Mouse (Mus musculus): ENCODE results near the gene I830077J02Rik. TPM values are rescaled to one million over a fixed set of nuclear protein-coding genes. Genes with fewer than 3 reads are reported as not detected.
"Not testable (repeated sequence)": the region's sequence is repeated elsewhere in the genome, so short reads cannot be mapped to it uniquely, and the experiment has no call there.

The I830077J02Rik gene
- polyA plus RNA-seq, 1 experiment from 2014 or later, result 0.55 TPM

DNA sequence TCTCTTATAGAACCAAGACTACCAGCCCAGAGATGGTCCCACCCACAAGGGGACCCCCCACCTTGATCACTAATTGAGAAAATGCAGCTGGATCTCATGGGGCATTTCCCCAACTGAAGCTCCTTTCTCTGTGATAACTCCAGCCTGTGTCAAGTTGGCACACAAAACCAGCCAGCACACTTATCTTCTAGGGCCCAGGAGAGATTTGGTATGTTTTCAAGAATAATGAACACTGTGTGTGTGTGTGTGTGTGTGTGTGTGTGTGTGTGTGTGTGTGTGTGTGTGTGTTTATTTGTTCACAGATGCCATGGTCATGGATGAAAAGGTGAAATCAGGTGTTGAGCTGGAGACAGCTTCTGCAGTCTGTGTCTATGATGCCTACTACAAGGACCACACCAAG, 16.0 kb downstream of the I830077J02Rik start:
- not testable (repeated sequence) for H3K4me3 ChIP-seq; ATAC-seq (ENCODE audit: low FRiP score, low read depth); H3K27me3 ChIP-seq; H3K4me1 ChIP-seq; H3K27ac ChIP-seq; H3K4me2 ChIP-seq (replicated peaks); H3K9ac ChIP-seq; H3K36me3 ChIP-seq; H3K9me3 ChIP-seq

DNA sequence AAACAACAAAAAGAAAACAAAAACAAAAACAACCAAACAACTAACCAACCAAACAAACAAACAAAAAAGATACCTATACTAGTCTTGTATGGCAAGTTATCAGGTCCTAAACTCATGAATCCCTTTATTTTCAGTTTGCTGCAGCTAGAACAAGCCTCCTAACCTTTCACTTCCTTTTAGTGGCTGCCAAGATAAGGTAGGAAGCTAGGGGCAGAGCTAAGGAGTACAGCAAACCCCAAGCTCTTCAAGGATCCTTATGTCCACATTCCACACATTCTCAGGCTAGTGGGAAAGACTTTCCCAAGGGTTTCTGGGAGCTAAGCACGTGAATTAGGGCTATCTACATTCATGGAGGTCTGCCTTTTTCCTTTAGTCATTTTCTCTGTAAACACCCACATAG, 17.2 kb downstream of the I830077J02Rik start:
- ATAC-seq (ENCODE audit: low FRiP score, low read depth), result no peak
- H3K4me1 ChIP-seq, result no peaks in the 10 kb centered on the region
- no peak overlapping the region for H3K9ac ChIP-seq
- 34% methylated on average over 1 of the region's 1 CpGs for WGBS
- no peaks in the 10 kb centered on the region for H3K9me3 ChIP-seq
- H3K36me3 ChIP-seq, result no peaks in the 10 kb centered on the region
- H3K27me3 ChIP-seq, result no peaks in the 10 kb centered on the region
- no peak overlapping the region for H3K27ac ChIP-seq
- H3K4me2 ChIP-seq (replicated peaks), result no peak overlapping the region
- no peak overlapping the region for H3K4me3 ChIP-seq

DNA sequence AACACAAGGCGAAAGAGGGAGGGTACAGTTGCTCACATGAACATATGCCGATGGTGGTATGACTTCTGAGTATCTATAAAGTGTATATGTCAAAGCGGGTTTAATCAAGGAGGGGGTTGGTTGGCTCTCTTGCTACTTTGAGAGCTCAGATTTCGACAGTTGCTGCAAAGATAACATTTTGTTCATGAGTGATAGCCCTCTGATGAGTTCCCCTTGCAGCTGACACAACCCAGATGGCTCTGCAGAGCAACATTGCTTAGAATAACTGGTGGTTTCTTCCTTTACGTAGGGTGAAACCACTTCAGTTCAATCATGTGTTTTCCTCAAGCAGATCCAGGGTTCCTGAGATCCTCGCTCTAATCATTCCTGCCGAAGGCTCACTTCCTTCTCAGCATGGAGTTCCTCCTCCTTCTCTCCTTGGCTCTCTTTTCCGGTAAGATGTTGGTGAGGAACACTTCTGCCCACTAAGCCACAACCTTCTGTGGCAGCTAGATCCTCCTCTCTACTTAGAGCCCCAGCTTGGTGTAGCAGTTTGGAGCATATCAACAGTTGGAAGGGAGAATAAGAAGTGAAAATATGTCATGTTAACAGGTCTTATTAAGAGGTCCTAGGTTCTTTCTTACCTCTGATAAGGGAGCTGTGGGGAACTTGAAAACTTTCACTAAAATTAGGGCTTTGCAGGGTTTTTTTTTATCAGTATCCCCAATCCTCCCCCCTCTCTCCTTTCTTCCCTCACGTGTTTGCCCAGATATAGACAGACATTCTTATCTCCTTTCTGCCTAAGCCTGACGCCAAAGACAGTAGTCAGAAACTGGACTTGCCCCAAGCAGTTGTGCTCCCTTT, 18.4 kb downstream of the I830077J02Rik start:
- Histone ChIP-seq H3K27me3 (no peaks in the 10 kb centered on the region), H3K4me2 (replicated peaks) (no peak overlapping the region), H3K9ac (no peak overlapping the region), H3K4me3 (no peak overlapping the region), H3K27ac (no peak overlapping the region), H3K9me3 (no peaks in the 10 kb centered on the region), H3K4me1 (no peaks in the 10 kb centered on the region), H3K36me3 (no peaks in the 10 kb centered on the region)
- WGBS, result 67% methylated on average over 10 of the region's 10 CpGs
- ATAC-seq (ENCODE audit: low FRiP score, low read depth), result no peak

DNA sequence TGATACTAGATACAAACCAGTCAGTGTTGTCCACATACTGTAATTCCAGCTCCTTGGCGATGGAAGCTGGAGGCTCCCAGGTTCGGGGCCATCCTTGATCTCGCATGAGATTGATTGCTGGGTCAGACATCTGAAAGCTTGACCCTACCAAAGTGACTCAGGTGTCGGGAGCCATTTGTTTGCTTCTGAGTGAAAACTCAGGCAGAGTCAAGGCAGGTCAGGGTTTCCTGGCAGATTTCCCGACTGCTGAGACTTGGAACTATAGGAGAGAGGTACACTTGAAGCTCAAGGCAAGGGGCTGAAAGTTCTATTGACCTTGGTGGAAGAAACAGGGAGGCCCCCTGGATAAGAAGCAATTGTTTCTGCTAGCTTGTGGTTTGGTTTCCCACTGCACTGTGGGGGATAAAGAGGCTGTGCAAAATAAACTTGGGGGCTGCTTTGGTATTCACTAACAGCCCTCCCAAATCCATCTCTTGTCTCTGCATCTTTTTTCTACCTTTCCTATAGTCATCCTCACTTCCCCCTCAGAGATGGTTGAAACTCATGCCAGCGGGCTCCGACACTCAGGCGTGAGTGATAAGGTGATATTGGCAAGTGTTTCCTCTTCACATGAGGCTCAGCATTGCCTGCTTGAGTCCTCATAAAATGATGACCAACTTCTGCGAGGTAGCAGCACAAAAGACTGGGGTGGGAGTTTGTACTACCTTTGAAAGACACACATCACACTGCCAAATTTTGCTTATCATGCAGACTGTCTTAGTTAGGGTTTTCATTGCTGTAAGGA, 20.2 kb downstream of the I830077J02Rik start:
- no peak overlapping the region for H3K4me3 ChIP-seq
- no peak for ATAC-seq (ENCODE audit: low FRiP score, low read depth)
- H3K9ac ChIP-seq, result no peak overlapping the region
- no peaks in the 10 kb centered on the region for H3K27me3 ChIP-seq
- WGBS, result 71% methylated on average over 9 of the region's 9 CpGs
- no peak overlapping the region for H3K27ac ChIP-seq
- H3K4me1 ChIP-seq, result no peaks in the 10 kb centered on the region
- H3K36me3 ChIP-seq, result no peaks in the 10 kb centered on the region
- no peak overlapping the region for H3K4me2 ChIP-seq (replicated peaks)
- H3K9me3 ChIP-seq, result no peaks in the 10 kb centered on the region

DNA sequence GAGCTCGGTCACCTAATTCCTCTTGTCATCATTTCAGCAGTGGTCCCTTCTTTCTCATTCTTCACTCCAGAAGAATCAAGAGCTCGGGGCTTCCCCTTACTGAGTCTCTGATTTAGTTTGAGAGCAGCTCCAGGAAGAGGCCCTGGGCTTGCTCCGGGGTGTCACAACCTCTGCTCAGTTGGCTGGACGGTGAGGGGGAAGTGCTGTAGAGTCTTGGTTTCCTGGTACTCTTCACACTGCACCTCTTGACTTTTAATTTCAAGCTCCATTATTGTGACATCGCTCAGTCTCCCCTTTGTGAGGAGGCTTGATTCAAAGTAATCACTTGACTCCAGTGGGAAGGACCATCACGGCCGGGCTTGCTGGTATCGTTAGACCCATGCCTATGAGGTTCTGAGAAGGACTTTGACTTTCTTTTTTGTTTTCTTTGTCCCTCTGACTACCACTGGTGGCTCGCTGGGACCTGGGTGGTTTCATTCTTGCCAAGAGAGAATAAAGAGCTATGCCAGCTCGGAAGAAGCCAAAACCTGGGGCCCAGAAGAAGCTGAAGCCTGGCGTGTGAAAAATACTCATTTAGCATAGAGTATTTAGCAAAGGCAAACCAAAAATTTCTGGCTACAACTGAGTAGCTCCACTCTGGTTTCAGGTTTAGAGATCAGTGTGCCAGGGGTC, 21.8 kb downstream of the I830077J02Rik start:
- Histone ChIP-seq H3K4me2 (replicated peaks) (no peak overlapping the region), H3K36me3 (no peaks in the 10 kb centered on the region), H3K4me1 (no peaks in the 10 kb centered on the region), H3K4me3 (no peak overlapping the region), H3K9me3 (no peaks in the 10 kb centered on the region), H3K27ac (no peak overlapping the region), H3K9ac (no peak overlapping the region), H3K27me3 (no peaks in the 10 kb centered on the region)
- WGBS, result 81% methylated on average over 11 of the region's 11 CpGs
- ATAC-seq (ENCODE audit: low FRiP score, low read depth), result no peak

DNA sequence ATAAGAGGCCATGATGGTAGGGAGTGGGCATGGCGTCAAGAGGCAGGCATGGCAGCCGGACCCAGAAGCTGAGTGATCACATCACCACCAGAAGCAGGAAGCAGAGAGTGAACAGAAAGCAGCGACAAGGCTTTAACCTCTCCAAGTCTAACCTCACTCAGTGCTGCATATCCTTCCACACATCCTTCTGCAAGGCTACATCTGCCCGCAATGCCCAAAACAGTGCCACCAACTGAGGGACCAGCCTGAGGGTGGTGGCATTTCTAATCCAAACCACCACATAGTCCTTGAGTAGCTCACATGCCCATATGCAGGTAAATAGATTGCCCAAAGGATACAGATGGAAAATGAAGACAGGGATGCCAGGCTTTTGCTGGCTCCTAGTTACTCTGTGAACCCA, 23.5 kb downstream of the I830077J02Rik start:
- Histone ChIP-seq H3K27me3 (no peaks in the 10 kb centered on the region), H3K27ac (no peak overlapping the region), H3K9me3 (no peaks in the 10 kb centered on the region), H3K36me3 (no peaks in the 10 kb centered on the region), H3K4me1 (no peaks in the 10 kb centered on the region), H3K4me3 (no peak overlapping the region), H3K4me2 (replicated peaks) (no peak overlapping the region), H3K9ac (no peak overlapping the region)
- no peak for ATAC-seq (ENCODE audit: low FRiP score, low read depth)
- WGBS, result 87% methylated on average over 4 of the region's 4 CpGs

DNA sequence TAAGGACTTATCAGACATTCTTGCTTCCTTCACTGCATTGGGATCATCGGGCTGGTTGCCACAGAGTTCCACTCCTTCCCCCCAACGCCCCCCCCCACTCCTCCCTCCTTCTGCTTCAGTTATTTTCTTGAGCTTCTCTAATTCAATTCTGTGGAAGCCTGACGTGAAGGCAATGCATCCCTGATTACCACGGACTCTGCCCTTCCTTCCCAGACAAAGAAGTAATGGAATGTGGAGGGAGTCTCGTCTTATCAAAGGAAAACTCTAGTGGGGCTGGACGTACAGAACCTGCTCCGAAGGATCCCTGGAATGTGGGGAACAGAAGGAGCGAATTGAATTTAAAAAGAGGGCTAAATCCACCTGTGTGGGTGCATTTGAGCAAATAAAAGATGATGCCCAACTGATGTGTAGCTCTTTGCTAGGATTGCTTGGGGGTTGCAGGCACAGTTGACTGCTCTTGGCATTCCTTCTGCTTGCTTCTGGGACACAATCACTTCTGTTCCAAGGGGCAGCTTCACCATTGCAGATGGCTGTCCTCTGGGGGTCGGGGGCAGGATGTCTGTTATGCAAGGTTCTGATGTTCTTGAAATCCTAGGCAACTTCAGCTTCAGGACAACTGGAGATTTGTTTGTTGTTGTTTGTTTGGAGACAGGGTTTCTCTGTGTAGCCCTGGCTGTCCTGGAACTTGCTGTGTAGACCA, 24.4 kb downstream of the I830077J02Rik start:
- no peak overlapping the region for H3K4me3 ChIP-seq
- no peaks in the 10 kb centered on the region for H3K4me1 ChIP-seq
- no peak overlapping the region for H3K27ac ChIP-seq
- H3K4me2 ChIP-seq (replicated peaks), result no peak overlapping the region
- WGBS, result 69% methylated on average over 9 of the region's 9 CpGs
- H3K9me3 ChIP-seq, result no peaks in the 10 kb centered on the region
- H3K36me3 ChIP-seq, result no peaks in the 10 kb centered on the region
- no peak for ATAC-seq (ENCODE audit: low FRiP score, low read depth)
- H3K27me3 ChIP-seq, result no peaks in the 10 kb centered on the region
- H3K9ac ChIP-seq, result no peak overlapping the region

DNA sequence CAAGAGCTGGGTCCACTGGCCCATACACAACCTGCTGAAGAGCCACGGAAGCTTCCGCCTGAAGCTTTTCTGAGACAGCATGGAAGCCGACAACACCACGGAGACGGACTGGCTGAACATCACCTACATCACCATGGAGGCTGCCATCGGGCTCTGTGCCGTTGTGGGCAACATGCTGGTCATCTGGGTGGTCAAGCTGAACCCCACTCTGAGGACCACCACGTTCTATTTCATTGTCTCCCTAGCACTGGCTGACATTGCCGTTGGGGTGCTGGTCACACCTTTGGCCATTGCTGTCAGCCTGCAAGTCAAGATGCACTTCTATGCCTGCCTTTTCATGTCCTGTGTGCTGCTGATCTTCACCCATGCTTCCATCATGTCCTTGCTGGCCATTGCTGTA, 27.7 kb downstream of the I830077J02Rik start:
- Histone ChIP-seq H3K27me3 (no peaks in the 10 kb centered on the region), H3K36me3 (no peaks in the 10 kb centered on the region), H3K9ac (no peak overlapping the region), H3K4me3 (no peak overlapping the region), H3K27ac (no peak overlapping the region), H3K9me3 (no peaks in the 10 kb centered on the region), H3K4me2 (replicated peaks) (no peak overlapping the region), H3K4me1 (0 out of 2 replicates have a peak, but pooled peaks cover under 1% of the 10 kb centered on the region)
- WGBS, result 93% methylated on average over 9 of the region's 9 CpGs
- no peak for ATAC-seq (ENCODE audit: low FRiP score, low read depth)

DNA sequence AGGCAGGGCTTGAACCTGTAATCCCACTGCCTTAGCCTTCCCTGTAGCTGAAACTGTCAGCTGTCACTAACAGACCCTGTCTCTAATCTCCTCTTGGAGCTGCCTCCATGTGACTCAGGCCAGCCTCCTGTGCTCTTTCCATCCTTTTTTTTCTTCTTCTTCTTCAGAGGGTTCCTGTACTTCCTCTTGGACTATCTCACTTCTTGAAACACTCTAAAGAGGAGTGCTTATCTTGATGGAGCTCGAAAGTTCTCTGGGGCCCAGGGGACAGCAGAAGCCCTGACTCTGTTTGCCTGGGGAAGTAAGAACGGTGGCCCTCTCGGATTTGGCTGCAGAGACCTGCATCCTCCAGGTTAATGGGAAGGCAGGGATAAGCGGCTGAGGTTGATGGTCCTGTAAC, 28.3 kb downstream of the I830077J02Rik start:
- Histone ChIP-seq H3K36me3 (no peaks in the 10 kb centered on the region), H3K4me2 (replicated peaks) (no peak overlapping the region), H3K4me1 (0 out of 2 replicates have a peak, but pooled peaks cover 5% of the 10 kb centered on the region), H3K9me3 (no peaks in the 10 kb centered on the region), H3K9ac (no peak overlapping the region), H3K27me3 (no peaks in the 10 kb centered on the region), H3K4me3 (no peak overlapping the region), H3K27ac (no peak overlapping the region)
- ATAC-seq (ENCODE audit: low FRiP score, low read depth), result no peak
- WGBS, result 71% methylated on average over 4 of the region's 4 CpGs

DNA sequence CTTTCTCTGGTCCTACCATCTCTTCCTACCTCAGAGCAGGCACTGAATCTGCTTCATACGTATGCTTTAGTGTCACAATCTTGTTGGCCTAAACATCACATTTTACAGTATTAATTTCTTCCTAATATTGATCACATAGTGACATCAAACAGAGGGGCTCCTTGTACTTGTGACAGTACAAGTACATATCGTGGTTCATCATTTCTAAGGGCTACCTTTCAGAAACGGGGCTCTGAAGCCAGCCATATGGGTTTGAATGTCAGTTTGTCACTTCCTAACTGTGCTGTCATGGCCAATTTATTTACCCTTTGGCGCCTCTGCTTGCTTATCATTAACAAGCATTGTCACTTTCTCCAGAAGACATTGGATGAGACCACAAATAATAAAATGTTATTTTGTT, 31.0 kb downstream of the I830077J02Rik start:
- no peak overlapping the region for H3K4me3 ChIP-seq
- no peaks in the 10 kb centered on the region for H3K9me3 ChIP-seq
- no peak for ATAC-seq (ENCODE audit: low FRiP score, low read depth)
- no peaks in the 10 kb centered on the region for H3K36me3 ChIP-seq
- H3K4me1 ChIP-seq, result 0 out of 2 replicates have a peak, but pooled peaks cover 5% of the 10 kb centered on the region
- no peak overlapping the region for H3K27ac ChIP-seq
- no peaks in the 10 kb centered on the region for H3K27me3 ChIP-seq
- WGBS, result 77% methylated on average over 4 of the region's 4 CpGs
- no peak overlapping the region for H3K4me2 ChIP-seq (replicated peaks)
- no peak overlapping the region for H3K9ac ChIP-seq

DNA sequence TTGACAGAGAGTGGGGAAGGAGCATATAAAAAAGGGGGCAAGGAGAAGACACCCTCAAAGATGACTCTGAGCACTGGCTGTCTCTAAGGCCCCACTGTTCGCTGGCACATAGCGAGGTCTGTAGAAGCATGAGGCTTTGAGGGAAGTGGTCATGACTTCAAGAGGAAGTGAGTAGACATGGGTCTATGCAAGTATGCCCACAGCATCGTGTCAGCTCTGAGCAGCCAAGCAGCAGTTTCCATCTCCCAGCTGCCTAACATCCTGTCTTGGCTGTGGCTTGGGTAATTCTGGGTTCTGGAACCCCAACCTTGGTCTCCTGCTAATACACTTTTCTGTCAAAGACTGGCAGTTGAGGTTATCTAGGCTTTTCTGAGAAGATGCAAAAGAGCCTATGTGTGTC, 31.7 kb downstream of the I830077J02Rik start:
- Histone ChIP-seq H3K4me2 (replicated peaks) (no peak overlapping the region), H3K4me1 (0 out of 2 replicates have a peak, but pooled peaks cover 5% of the 10 kb centered on the region), H3K4me3 (no peak overlapping the region), H3K9ac (no peak overlapping the region), H3K36me3 (no peaks in the 10 kb centered on the region), H3K27ac (no peak overlapping the region), H3K9me3 (no peaks in the 10 kb centered on the region), H3K27me3 (no peaks in the 10 kb centered on the region)
- 83% methylated on average over 3 of the region's 3 CpGs for WGBS
- no peak for ATAC-seq (ENCODE audit: low FRiP score, low read depth)

DNA sequence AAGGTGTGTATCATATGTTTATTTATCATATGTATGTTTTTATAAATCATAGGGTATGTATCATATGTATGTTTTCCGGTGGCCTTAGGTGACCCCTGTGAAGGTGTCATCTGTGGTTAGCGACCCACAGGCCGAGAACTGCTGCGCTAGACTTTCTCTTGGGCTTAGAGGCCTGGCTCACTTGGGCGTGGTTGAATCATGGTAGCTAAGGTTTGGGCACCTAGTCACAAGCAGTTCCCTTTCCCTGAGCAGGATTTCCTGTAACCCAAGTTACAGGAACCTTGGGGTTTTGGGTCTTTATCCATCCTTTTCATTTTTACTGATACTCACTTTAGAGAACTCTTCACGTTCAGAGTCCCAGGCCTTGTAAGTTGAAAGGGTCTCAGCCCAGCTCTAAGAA, 32.2 kb downstream of the I830077J02Rik start:
- no peak overlapping the region for H3K4me3 ChIP-seq
- WGBS, result 77% methylated on average over 6 of the region's 6 CpGs
- no peak overlapping the region for H3K9ac ChIP-seq
- H3K4me1 ChIP-seq, result peaks cover 7% of the 10 kb centered on the region
- no peaks in the 10 kb centered on the region for H3K27me3 ChIP-seq
- no peaks in the 10 kb centered on the region for H3K36me3 ChIP-seq
- H3K4me2 ChIP-seq (replicated peaks), result no peak overlapping the region
- no peak overlapping the region for H3K27ac ChIP-seq
- H3K9me3 ChIP-seq, result no peaks in the 10 kb centered on the region
- ATAC-seq (ENCODE audit: low FRiP score, low read depth), result no peak

All from limb, embryonic 13.5 days (tissue).